Mouse (Mus musculus): ENCODE measurements at regions not wholly inside any gene's neighbourhood (a gene's known extent, or its start where the extent isn't known, plus 50 kb on each side); places are given as distances from the start of the nearest gene placed in this dataset.

DNA sequence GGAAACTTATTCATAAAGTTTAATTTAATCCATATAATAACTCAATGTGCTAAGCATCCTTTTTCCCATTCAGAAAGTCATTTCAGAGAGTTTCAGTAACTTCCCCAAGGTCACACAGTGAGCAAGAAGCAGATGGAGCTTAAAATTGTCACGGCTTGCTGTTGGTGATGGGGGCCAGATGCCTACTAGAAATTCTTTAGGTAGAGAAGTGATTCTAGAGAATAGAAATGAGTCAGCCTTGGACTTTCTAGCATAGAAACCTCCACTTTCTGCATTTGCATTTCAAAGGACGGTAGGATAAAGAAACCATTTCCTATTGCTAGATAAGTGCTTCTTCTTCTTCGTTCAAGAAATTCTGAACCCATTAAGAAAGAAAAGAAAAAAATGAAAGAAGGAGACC lies 514.1 kb downstream of the 1190002N15Rik start:
- TF ChIP-seq CTCF (IDR thresholded peaks at IDR 0.05; ENCODE audit: low read depth) (no peak), EP300 (IDR thresholded peaks at IDR 0.05; ENCODE audit: low read depth) (no peak)
